Mouse (Mus musculus) layer of hippocampus, adult 9-11 months (tissue): ENCODE results near the gene Pcsk6.

Experiments
- DNase-seq: peaks from one replicate; pipeline ENCODE4 v3.0.0; 2022

Pcsk6 gene

GRCm38 (mm10) chr7:65945342-65945993 is 83.9 kb downstream of the Pcsk6 start:
- DNase-seq = no peak

GRCm38 (mm10) chr7:65946397-65946796 is 84.9 kb downstream of the Pcsk6 start:
- no peak for DNase-seq

- no peak for DNase-seq
Measured at GRCm38 (mm10) chr7:65948891-65949290, 87.4 kb downstream of the Pcsk6 start.

- DNase-seq = no peak
Measured at GRCm38 (mm10) chr7:65954583-65954982, 93.0 kb downstream of the Pcsk6 start.

GRCm38 (mm10) chr7:65955304-65956220 is 94.0 kb downstream of the Pcsk6 start:
- peak; percentile 25 for DNase-seq

- DNase-seq = no peak
Measured at GRCm38 (mm10) chr7:65957245-65957644, 95.7 kb downstream of the Pcsk6 start.

- DNase-seq = no peak
Measured at GRCm38 (mm10) chr7:65958105-65958504, 96.6 kb downstream of the Pcsk6 start.

- DNase-seq = no peak
Measured at GRCm38 (mm10) chr7:65959221-65959924, 97.8 kb downstream of the Pcsk6 start.

- DNase-seq = no peak
Measured at GRCm38 (mm10) chr7:65962611-65963010, 101.1 kb downstream of the Pcsk6 start.

- no peak for DNase-seq
Measured at GRCm38 (mm10) chr7:65964398-65964797, 102.9 kb downstream of the Pcsk6 start.

GRCm38 (mm10) chr7:65971301-65971700 is 109.8 kb downstream of the Pcsk6 start:
- DNase-seq = no peak

- DNase-seq = no peak
Measured at GRCm38 (mm10) chr7:65977286-65977685, 115.8 kb downstream of the Pcsk6 start.

- DNase-seq = no peak
Measured at GRCm38 (mm10) chr7:65977977-65978376, 116.4 kb downstream of the Pcsk6 start.

GRCm38 (mm10) chr7:65978996-65979823 is 117.7 kb downstream of the Pcsk6 start:
- no peak for DNase-seq

- DNase-seq = no peak
Measured at GRCm38 (mm10) chr7:65980000-65980399, 118.5 kb downstream of the Pcsk6 start.

GRCm38 (mm10) chr7:65982057-65982456 is 120.5 kb downstream of the Pcsk6 start:
- DNase-seq = no peak

GRCm38 (mm10) chr7:65988249-65988648 is 126.7 kb downstream of the Pcsk6 start:
- no peak for DNase-seq

GRCm38 (mm10) chr7:65988709-65989108 is 127.2 kb downstream of the Pcsk6 start:
- DNase-seq = no peak

GRCm38 (mm10) chr7:65992329-65992728 is 130.8 kb downstream of the Pcsk6 start:
- no peak for DNase-seq

GRCm38 (mm10) chr7:65993410-65993809 is 131.9 kb downstream of the Pcsk6 start:
- no peak for DNase-seq

GRCm38 (mm10) chr7:66001035-66001754 is 139.7 kb downstream of the Pcsk6 start:
- DNase-seq = no peak

- no peak for DNase-seq
Measured at GRCm38 (mm10) chr7:66001797-66002196, 140.3 kb downstream of the Pcsk6 start.
